Mouse (Mus musculus): ENCODE results near the gene Uimc1.
"Not testable (repeated sequence)": the region's sequence is repeated elsewhere in the genome, so short reads cannot be mapped to it uniquely, and the experiment has no call there.

Uimc1 gene

DNA sequence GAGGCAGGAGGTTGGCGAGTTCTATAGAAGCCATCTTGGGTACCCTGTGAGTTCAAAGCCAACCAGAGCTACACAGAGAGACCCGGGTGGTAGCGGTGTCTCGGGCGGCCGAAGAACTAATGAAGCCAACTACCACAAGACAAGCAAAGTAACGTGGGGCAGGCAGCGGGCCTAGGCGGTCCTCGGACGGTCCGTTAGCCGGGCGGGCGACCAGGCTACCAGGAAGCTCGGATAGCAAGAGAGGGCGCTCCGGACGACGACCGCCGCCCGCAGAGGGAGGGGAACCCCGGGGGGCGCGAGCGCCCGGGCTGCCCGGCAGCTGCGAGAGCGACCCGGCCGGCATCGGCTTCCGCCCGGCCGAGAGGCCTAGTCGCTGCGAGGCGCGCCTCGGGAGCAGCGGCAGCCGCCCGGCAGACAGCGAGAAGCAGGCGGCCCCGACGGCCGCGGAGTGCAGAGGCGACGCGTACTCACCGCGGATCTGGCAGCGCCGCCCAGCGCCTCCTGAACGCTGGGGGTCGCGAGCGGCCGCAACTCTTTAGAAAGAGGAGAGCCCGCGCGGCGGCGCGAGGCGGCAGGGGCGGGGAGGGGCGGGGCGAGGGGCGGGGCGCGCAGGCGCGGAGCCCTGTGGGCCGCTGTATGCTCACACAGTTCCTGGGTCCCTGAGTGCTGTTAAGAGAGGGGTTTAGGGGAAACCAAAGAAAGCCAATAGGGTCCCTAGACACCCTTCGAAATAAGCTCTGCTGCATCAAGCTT lies at the start of gene Uimc1:
Uimc1 (minus strand) TSS at position 575 of the 753 bp plus-strand sequence.
- peak; percentile 64 for DNase-seq (ENCODE audit: low read depth, low spot score)

DNA sequence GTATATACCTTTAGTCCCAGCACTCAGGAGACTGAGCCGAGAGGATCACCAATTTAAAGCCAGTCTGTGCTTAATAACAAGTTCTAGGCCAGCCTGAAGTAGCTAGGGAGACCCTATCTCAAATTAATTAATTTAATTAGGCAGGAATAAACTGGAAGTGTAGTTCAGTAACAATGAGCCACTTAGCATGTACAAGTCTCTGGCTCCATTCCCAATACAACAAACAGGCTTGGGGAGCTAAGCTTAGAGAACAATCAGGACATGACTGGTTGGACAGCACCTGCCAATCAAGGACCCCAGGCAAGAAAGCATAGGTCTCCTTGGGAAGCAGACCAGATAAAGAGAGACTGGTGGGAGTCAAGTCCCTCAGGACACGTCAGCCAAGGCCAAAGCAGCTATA lies 40.2 kb upstream of the Uimc1 start:
- no peak for DNase-seq (ENCODE audit: low read depth, low spot score)

DNA sequence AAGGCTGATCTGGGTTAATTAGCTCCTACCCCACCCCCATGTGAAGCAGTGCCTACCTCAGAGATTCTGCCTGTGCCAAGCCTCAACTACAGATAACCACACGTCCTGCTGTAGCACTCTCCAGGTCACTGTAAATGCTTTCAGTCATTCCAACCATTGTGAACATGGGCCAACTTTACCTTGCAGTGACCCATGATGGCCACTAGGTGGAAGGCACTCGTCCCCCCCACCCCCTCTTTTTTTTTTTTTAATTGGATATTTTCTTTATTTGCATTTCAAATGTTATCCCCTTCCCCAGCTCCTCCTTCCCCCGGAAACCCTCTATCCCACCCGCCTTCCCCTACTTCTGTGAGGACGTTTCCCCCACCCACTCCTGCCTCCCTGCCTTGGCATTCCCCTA lies 35.3 kb upstream of the Uimc1 start:
- DNase-seq (ENCODE audit: low read depth, low spot score), result peak; percentile 8

DNA sequence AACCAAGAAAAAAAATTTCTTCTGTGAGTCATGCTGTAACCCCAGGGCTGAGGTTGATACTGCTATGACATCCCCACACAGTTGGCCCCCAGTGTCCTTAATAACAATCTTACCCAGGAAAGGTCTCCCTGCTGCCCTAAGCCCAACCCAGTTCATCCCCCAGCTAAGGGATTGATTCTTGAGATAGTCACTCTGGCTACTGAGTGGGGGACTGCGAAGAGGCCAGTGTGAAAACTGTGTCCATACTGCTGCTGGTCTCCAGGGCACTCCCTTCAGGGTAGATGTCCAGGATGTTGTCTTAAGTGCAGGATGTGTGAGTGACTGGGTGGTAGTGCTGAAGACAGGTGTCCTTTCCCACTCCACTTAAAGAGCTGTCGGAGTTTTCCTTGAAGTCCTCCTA lies 33.3 kb upstream of the Uimc1 start, which contains the start of gene Gm17617:
Gm17617 (minus strand) TSS at position 101 of the 400 bp plus-strand sequence.
- no peak for DNase-seq (ENCODE audit: low read depth, low spot score)

DNA sequence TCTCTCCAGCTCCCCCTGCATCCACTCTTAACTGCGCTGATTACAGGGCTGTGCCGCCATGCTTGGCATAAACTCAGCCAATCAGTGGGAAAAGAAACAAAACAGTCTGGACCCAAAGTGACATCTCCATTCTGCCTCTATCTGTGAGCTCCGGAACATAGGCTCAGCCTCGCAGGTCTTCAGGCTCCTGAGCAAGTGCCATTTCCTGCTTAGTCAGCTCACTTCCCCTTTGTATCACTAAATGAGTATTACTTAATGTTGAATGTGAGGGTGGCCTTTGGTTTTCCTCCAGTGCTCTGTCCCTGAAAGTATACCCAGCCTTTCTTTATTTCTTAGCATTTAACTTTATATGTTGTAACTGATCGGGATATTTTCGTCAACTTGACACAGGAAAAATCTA lies 24.8 kb upstream of the Uimc1 start:
- DNase-seq (ENCODE audit: low read depth, low spot score), result no peak

DNA sequence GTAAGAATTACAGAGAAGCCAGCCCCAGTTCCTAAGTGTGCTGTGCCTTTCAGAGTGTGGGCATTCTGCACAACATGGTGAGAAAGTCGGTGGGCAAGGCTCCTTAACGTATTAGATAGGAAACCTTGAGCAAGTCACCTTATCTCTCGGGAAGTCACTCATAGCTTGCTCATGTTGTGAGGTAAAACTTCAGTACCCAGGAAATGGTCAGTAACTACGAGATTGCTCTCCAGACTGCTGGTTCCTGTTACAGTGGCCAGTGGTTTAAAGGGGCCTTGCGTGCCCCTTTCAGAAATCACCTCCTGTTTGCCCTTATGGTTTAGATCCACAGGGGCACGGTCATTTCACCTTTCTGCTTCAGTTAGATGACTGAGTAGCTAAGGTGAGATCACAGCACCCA lies 14.3 kb upstream of the Uimc1 start:
- no peak for DNase-seq (ENCODE audit: low read depth, low spot score)

DNA sequence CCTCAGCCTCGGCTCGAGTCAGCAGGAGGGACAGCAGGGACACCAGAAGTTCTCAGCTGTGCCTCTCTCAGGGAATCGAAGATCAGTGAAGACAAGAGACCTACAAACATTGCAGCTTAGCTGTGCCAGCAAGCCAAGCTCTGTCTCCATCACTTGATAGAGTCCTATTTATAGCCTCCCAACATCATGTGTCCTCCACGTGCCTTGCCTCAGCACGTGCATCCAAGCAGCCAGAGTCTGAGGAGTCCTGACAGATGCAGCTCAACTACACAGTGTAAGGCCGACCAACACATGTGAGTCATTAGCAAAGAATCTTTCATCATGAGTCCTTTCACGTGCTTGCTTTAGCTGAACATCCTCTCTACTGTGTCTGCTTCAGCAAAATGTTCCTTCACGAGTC lies 7.6 kb upstream of the Uimc1 start:
- no peak for DNase-seq (ENCODE audit: low read depth, low spot score)

DNA sequence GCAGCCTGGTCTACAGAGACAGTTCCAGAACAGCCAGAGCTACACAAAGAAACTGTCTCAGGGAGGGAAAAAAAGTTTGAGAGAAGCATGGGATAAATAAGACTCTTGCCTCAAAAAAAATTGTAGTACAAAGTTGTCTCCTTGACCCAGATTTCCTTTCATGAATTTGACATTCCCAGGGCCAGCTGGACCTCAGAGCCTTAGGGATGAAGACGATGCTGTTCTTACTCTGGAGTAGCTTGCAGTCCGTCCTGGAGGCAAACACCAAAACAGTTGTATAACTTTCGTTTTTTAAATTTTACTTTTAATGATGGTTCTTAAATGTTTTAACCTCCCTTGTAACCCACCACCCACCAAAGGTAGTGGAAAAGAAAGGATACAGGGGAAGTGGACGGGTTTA lies 7.0 kb upstream of the Uimc1 start:
- no peak for DNase-seq (ENCODE audit: low read depth, low spot score)

DNA sequence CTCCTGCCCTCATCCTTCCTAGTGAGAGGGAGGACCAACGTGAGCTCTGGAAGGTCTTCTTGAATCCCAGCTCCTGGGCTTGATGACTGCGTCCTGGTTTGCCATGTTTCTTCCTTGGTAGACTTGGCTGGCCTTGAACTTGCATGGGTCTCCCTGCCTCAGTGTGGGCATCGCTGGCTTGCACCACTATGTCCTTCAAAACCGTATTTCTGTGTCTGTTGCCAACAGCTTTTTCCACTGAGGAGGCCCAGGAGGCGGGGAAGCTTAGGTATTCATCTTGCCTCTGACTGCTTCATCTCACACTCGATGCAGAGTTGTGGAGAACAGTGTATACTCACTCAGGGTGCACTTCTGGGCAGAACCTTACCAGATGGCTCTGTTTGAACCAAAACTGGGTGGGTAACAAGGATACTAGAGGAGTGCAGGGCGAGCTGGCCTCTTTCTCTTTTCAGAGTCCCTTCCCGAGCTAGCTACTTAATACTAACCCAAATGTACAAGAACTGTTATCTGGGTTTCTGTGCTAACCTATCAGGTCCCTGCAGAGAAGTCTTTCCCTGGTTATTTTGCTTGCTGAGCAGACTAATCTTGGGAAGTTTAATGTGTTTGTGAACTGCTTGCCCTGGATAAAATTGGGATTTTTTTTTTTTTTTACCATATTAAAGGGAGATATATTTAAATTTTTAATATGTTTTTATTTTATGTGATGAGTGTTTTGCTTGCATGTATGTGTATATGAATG lies 6.0 kb upstream of the Uimc1 start:
- DNase-seq (ENCODE audit: low read depth, low spot score), result peak; percentile 25

DNA sequence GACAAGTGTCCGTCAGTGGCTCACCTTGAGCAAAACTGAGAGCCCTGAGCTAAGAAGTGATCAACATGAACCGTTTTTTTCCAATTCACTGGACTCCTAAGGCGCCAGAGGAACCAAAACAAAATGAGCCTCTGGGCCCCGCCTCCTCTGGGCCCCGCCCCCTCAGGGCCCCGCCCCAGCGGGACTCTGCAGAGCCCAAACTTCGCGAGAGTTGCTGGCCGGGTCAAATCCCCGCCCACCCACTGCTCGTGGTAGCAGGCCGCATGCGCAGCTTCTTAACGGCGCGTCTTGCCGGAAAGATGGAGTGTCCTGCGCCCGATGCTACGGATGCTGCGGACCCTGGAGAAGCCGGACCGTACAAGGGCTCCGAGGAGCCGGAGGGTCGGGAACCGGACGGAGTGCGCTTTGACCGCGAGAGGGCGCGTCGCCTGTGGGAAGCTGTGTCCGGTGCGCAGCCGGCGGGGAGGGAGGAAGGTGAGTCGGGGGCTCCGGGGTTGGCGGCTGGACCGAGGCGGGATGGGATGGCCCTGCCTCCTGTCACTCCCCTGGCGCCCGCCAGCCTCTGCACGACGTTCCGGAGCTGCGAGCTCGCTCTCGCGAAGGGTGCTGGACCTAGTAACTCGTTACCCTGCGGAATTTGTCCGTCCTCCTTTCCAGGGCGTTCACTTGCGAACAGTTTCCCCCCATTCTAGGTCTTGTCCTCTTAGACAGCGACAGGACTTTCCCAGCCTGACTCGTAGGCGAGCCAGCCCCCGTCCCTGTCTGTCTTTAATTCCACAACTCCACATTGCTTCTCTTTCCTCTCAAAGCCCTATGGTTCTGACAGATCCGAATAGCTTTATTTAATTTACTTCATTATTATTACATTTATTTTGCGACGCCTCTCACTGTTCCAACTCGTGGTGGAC lies 5.2 kb upstream of the Uimc1 start, which contains the start of gene Zfp346:
Zfp346 (plus strand) TSS at position 267 of the 908 bp plus-strand sequence.
- peak; percentile 93 for DNase-seq (ENCODE audit: low read depth, low spot score)

DNA sequence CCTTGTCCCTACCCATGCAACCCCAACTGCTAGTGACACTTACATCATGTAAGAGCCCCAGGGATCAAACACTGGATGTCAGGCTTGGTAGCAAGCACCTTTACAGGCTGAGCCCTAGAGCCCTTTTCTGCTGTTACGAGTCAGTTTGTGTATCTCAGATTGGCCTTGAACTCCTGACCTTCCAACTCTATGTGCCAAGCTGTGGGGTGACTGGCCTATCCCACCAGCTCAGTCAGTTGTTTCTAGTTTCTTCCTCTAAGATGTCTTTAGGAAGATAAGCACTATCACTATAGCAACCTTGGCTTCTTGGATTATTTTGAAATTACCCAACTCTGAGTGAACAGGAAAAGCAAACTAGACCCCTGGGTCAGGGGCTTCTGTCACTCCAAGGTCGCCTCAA lies 3.3 kb upstream of the Uimc1 start:
- no peak for DNase-seq (ENCODE audit: low read depth, low spot score)

DNA sequence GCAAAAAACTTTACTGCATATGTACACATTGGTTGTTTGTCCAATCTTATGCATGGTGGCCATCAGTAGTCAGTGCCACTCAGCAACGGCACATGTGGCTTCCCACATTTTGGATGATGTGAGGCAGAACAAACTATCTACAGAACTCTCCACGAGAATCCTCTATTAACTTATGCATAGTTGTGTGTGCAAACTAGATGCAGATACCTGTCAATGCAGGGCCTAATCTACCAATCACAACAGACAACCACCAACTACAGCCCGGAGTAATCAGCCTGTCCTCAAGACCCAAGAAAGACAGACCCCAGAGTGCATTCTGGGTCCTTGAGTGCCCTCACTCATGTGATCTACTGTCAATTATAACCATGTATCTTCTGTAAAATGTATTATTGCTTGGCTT lies 2.3 kb upstream of the Uimc1 start:
- no peak for DNase-seq (ENCODE audit: low read depth, low spot score)

DNA sequence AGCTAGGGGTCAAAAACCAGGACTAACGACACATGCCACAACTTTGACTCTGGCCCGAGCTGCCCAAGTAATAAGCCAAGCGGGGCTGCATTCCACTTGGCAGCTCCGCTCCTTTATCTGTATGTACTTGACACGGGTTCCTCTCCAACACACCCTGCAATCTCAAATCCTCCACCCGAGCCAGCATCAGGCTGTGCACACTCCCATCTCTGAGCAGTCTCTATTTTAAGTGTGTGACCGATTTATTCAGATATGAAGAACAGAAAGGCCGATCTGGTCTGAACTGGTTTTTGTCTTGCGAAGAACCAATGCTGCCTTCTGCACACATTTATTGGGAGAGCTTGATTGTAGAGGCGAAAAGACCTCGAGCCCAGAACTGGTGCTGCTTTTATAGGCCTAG lies 1.5 kb upstream of the Uimc1 start:
- DNase-seq (ENCODE audit: low read depth, low spot score), result no peak

DNA sequence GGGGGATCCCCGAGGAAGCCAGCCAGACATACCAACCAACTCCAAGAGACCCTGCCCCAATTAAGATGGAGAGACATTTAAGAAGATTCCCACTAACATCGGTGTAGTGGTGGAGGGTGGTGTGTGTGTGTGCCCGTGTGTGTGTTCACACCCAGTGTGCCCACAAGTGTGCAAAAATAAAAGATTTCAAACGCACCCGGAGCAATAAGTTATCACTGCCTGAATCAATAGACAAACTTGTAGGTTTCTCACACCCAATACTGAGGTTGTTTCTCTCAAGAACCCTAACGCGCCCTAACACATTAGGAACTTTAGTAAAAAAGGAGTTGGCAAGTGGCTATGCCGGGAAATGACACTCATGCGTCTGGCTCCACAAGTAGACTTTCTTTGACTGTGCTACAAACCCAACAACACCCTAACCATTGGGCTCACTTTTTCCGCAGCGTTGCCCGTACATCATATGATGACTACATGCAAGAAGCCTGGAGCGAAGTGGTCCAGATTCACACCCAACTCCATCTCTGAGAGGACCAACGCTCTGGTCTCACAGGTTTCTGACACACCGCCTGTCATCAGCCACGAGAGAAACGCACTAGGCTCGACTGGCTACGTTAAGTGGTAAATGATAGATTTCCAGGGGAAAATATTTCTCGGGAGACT lies 904 bp downstream of the Uimc1 start:
- DNase-seq (ENCODE audit: low read depth, low spot score), result peak; percentile 41

DNA sequence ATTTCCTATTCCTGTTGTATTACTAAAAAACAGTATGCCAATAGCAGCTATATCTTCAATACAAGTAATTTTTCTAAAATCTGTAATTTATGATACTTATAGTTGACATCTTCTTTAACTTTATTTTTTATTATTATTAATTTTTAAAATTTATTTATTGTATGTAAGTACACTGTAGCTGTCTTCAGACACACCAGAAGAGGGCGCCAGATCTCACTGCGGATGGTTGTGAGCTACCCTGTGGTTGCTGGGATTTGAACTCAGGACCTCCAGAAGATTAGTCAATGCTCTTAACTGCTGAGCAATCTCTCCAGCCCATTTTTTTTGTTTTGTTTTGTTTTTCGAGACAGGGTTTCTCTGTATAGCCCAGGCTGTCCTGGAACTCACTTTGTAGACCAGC lies 2.3 kb downstream of the Uimc1 start:
- not testable (repeated sequence) for DNase-seq (ENCODE audit: low read depth, low spot score)

DNA sequence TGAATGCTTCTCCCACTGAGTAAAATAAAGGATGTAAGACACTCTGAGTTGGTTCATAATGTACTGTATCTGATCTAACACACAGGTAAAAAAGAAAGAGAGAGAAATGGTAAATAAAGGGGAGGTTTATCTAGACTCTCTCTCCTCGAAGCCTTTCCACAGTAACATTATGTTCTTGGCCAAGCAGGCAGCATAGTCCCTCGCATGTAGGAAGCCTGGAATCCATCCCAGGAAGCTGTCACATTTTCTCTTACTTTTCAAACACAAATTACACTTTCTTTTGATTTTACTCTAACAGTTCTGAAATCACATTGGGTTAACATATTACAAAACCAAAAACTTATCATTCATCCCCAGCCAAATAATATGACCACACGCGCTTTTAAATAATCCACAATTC lies 7.5 kb downstream of the Uimc1 start:
- no peak for DNase-seq (ENCODE audit: low read depth, low spot score)

DNA sequence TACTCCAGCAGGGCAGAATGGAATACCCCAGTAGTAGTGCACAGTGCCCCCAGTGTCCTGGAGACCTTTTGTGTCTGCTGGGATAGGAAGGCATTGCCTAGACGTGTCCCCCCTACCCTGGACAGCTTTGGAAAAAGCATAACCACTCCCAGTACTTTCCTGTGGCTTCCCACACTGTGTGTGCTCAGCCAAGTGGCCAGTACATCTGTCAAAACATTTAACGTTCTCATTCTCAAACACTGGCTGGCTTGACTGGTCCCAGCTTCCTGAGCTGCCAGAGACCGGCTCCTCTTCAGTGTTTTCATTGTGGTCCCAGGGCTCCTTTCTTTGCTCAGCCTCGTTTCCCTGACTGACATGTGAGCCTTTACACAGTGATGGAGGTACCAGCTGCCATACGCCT lies 24.5 kb downstream of the Uimc1 start:
- no peak for DNase-seq (ENCODE audit: low read depth, low spot score)

DNA sequence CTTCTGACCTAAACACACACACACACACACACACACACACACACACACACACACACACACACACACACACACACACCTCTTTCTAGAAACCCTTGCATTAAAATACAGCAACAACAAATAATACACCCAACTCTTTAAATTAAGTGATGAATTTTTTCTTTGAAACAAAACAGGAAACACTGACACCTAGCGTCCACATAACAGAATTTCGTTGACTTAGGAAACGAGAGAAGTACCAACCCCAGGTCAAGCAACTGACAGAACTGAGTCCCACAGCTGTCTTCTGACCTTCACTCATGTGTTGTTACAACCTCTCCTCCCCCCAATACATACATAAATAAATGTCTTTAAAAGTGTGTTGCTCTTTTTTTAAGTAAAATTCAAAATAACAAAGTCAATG lies 28.8 kb downstream of the Uimc1 start:
- DNase-seq (ENCODE audit: low read depth, low spot score), result peak; percentile 9

DNA sequence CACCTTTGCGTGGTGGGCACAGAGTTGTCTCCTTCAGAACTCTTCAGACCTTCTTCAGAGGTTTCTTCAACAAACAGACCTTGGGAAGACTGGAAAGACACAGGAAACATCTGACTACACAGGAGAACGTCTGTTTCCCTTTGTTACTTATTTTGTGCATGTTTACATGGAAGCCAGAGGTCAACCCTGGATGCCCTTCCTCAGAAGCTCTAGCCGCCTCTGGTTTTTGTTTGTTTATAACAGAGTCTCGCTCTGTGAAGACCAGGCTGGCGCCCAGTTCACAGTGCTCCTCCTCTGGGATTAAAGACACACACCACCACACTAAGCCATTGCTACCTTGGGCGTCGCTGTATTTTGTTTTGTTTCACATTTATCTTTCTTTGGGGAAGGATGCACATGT lies 30.4 kb downstream of the Uimc1 start:
- no peak for DNase-seq (ENCODE audit: low read depth, low spot score)

DNA sequence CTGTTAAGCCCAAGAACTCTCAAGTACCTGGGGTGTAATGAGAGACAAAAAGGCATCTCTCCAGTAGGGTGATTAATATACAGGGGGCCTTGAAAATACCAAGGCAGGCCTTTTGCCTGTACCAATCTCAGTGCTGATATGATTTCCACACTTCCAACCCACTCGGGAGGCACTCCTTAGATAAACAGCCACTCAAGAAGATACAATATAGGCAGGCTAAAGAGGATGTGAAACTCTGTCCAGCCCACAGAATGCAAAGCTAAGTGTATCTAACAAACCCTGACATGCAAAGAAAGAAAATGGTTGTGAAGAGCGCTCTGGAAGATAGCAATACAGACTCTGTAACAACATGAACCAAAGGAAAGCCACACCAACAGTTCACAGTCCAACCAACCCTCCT lies 36.8 kb downstream of the Uimc1 start:
- DNase-seq (ENCODE audit: low read depth, low spot score), result no peak

DNA sequence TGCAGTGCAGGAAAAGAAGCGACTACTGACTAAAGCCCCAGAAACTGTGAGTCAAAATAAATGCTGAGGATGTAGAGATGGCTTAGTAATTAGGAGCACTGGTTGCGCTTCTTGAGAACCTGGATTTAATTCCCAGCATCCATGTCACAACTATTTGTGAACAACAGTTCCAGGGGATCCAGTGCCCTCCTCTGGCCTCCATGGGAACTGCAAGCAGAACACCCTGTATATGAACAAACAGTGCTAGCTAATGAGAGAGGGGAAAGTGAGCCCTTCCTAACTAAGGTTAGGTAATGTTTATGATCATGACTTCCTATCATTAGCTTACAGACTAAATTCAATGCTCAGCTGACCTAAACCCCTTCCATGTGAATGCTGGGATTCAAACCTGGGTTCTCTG lies 42.1 kb downstream of the Uimc1 start:
- DNase-seq (ENCODE audit: low read depth, low spot score), result peak; percentile 8

DNA sequence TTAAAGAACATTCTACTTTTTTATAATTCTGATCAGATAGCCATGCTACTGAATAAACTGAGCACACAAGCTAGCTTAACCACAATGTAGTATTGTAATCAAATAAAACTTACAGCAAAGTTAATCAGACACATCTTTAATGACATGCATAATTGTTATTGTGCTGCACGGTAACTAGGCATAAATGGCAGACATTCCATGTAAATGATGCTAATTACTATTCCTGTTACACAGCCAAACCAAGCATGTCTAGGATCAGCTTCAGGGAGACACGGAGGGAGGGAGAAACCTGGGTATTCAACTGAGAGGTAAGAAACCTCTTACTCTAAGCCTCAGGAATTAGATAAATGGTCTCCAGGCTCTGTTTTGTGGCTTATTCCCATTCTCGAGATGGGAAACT lies 52.4 kb downstream of the Uimc1 start:
- no peak for DNase-seq (ENCODE audit: low read depth, low spot score)

Measured in c-Kit-negative CD71-positive TER-119-positive erythroid progenitor cells, embryonic 14.5 days (primary cell).